Mouse (Mus musculus) G1E (cell line): ENCODE measurements around the gene Iqcm.

Experiments used
- CTCF ChIP-seq: IDR thresholded peaks from 2 replicates; pipeline ENCODE4 v1.5.1; 2012; ENCODE audit warnings: low read depth, low read length, inconsistent platforms, mixed read lengths
- TAL1 ChIP-seq: conservative IDR thresholded peaks from 2 replicates; pipeline ENCODE4 v1.6.1; 2012; ENCODE audit warnings: low read depth, low read length, inconsistent platforms, mixed read lengths

DNA sequence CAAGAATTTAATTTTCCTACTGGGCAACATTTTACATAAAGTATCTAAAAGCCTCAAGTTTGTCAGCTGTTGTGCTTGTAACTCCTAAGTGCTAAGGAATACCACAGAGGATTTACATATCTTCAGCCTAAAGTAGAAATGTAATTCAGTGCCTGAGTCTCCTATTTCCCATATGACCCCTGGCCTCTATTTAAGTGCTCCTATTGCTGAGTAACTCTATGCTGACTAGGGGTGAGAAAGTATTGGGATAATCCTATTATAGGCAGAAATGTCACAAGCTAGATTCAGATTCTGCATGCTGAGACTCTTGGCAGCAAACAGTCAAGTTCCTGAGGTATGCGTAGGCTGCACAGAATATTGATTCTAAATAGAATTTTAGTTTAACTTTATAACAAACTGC, 60.8 kb downstream of the Iqcm start:
- no peak for TF ChIP-seq CTCF
- TF ChIP-seq TAL1, result no peak
